Mouse (Mus musculus) R1 (cell line): ENCODE measurements around the gene Fam209.

ENCODE experiments used
- DNase-seq: peaks from one replicate; pipeline ENCODE4 v3.0.0-alpha.2; 2018; ENCODE audit warnings: low read depth, low spot score

The Fam209 gene

DNA sequence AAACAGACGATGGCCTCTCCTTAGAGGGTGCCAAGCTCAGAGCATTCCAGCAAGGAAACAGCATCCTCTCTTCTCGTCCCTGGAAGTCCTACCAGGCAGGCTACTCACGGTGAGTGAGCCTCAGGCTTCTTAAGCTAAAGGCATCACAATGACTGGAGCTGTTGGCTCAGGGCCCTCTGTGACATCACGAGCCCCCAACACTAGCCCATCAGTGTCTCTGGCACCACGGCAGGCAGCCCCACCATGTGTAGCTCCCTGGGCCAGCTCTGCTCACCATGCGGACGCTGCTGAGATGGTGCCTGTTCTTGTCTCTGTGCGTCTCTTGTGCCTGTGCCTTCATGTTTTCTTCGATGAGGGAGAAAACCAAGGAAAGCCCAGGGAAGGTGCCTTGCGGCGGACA lies at the start of gene Fam209:
Fam209 (plus strand) TSS at position 203 of the 400 bp plus-strand sequence.
- DNase-seq: no peak

DNA sequence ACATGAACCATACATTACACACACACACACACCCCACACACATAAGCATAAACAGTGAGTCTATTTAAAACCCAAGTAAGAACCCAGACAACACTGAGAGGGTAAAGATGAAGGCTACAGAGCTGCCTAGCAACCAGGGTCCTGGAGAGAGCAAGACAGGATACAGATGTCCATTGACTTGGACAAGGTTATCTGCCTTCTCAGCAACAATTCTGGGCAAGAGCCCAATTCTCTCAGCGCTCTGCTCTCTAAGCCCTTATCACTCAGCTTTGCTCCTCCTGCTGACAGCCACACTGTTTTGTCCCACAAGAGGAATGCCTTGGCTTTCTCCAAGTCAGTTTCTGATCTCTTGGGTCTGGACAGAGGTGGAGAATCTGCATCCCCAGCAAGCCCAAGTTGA lies 41.7 kb upstream of the Fam209 start:
- DNase-seq: no peak

DNA sequence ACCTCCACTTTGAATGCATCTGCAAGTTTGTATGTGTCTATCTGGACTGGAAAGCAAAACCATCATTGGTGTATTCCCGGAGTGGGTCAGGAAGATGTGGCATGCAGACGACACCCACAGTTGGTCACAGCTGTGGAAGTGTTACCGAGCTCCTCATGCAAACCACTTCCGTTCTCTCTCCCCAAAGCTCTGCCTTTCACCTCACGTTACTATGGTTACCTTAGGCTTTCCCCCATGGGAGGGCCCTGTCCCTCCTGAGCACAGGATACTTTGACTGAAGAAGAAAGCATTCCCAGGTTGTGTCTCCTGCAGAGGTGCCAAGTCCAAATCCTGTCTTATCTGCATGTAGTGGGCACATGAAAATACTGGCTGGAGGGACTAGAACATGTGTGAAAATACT lies 38.6 kb upstream of the Fam209 start:
- peak; percentile 38 for DNase-seq

DNA sequence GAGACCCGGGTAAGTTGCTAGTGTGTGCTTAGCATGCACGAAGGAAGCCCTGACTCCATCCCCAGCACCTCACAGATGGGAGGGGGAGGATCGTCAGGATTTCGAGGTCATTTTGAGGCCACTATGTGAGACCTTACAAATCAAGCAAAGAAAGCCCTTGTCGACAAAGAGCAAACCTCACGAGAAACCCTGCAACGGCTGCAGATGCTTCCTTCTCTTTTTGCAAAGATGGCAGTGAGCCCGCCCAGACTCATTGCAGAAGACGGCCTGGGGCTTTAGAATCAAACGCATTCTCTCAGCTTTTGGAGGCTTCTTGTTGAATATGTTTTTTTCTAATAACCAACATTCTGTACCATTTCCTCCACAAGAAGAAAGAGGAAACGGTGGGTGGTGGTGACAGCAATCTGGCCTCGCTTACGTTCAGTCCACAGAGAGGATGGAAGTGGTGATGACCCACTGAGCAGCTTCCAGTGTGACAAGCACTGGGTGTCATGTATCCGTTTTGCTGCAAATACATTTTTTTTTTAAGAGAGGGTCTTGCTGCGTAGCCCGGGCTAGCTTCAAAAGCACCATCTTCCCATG lies 34.9 kb upstream of the Fam209 start:
- no peak for DNase-seq

DNA sequence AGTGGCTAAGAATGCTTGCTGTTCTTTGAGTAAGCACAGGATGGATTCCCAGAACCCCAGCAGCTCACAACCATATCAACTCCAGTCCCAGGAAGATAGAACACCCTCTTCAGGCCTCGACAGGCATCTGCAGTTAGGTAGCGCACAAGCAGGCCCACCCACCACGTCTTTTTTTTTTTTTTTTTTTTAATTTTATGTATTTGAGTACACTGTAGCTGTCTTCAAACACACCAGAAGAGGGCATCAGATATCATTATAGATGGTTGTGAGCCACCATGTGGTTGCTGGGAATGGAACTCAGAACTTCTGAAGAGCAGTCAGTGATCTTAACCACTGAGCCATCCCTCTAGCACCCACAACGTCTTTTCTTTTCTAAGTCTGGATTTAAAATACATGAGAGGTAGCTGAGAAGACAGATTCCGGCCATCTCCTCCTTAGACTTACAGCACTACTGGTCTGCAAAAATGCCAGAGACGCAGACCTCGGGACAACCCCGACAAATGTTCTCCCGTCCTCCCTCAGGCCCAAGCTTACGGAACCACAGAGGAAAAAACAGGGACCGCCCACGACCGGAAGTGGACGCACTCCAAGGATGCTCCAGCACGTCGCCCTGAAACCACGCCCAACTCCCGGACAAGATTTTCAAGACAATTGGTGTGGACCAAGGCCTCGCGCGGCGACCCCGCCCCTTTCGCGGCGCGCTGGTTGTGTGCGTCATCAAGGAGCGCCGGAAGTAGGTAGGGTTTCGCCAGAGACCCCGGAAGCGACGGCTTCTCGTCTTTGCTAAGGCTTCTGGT lies 32.3 kb upstream of the Fam209 start, which contains the start of gene Rtf2:
Rtf2 (plus strand) TSS at position 714 of the 797 bp plus-strand sequence.
- DNase-seq: peak; percentile 99

DNA sequence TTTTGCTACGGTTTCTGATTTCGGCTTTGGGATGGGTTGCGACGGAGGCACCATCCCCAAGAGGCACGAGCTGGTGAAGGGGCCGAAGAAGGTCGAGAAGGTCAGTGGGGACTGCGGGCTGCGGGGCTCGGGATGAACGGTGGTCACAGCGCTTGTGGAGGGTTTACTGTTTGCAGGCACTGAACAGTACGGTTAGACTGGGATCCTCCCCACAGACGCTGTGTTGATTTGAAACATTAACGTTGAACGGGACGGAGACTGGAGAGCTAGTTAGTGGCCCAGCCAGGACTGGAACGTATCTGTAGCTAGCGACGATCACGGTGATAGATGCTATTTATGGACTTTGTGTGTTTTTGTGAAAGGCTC lies 31.7 kb upstream of the Fam209 start:
- no peak for DNase-seq

DNA sequence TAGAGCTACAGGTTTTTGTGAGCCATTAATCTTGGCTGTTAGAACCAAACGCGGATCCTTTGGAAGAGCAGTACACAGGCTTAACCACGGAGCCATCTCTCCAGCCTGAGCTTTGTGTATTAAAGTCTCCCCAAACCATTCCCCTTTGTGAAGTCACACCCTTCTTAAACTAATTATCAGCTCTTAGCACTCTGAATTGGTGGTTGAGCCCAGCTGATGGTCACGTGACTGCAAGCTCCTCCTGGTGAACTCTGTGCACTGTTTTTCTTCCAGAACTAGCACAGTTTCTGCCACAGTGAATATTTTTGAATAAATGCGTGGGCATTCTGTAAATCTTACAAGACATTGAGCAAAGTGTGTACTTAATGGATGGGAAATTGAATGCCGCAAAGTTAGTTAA lies 31.1 kb upstream of the Fam209 start:
- DNase-seq: peak; percentile 44

DNA sequence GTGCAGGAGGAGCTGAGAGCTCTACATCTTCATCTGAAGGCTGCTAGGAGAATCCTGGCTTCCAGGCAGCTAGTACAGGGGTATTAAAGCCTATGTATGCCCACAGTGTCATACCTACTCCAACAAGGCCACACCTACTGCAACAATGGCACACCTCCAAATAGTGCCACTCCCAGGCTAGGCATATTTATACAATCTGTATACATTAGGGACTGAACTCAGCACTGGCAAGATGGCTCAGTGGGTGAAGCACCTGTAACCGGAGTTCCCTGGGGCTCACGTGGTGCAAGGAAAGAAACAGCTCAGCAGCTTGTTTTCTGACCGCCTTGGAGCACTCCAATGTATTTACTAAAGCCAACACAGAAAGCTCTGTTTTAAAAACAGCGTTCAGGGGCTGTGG lies 26.7 kb upstream of the Fam209 start:
- DNase-seq: no peak

DNA sequence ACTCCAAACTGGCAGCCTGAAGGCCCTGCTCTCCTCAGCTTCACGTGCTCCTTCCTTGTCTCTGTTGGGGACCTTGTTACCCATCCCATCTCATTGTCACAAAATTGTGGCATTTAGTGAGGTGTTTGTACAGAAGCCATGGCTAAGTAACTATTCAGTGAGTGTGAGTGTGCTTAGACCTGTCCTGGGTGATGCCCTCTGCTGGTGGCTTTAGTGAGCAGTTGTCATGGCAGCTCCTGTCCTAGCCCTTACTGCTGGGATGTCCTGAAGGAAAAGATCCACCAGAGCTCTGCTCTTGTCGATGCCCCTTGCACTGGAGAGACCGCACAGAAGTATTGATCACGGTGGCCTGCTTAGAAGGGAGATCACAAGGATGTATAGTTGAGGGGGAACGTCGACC lies 25.0 kb upstream of the Fam209 start:
- DNase-seq: peak; percentile 50

DNA sequence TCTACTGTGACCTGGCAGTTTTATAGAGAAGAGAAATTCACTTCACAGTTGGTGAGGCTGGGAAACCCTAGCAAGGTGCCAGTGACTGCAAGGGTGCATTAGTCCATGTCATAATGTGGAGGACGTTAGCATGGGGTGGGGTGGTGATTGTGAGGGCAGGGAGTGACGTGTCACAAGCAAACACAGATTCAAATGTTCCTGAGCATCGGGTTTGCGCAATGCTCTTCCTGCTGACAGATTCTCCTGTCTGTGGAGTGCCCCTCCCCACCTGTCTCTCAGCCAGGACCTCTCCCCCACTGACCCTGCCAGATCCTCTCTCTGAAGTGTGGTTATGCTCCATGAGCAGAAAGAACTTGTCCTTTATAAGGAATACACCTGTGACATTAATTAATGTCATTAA lies 24.0 kb upstream of the Fam209 start:
- DNase-seq: no peak

DNA sequence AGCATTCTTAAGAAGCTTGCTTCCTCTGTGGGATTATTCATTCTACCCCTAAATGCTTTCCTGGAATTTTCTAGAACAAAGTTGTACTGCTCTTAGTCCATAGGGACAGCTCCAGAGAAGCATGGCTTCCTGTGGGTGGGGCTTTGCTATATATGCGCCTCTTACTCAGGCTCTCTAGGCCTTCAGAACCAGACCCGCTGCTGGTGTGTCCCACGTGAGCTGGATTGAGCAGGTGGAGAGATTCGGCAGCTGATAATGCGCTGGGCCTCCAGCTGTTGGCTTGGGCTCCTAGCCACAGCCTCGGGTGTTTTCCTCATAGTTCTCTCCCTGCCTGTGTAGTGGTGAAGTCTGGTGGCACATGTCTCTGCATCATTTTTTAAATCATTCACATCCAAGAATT lies 21.7 kb upstream of the Fam209 start:
- DNase-seq: peak; percentile 15

DNA sequence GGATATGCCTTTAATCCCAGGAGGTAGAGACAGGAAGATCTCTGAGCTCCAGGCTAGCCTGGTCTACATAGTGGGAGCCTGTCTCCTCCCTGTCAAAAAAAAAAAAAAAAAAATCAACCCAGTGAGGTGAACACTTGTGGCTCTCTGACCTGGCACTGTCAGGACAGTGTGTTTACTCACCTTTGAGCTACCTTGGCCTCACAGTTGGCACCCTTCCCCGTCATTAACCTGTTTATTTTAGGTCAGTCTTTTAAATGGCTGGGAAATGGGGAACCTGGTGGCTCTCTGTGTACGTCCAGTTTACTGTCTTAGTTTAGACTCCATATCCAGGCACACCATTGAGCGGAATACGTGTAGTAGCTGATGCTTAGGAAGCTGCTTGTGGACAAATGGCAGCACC lies 20.3 kb upstream of the Fam209 start:
- DNase-seq: no peak

DNA sequence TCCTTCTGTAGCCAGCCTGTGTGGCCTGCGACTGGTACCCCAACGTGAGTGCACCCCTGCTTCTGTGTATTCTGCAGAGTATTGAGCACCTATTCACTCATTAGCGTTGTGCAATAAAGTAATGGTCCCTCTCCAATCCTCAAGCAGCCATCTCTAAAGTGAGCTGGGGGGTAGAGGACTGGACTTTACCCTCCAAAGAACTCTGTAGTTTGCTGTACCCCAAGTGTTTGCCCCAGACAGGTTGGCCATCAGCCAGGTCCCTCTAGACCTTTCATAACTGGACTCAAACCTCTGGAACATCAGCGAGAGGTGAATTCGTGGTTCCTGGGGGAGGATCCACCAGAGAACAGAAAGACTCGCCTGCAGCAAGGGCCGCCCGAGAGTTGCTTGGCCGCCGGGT lies 19.9 kb upstream of the Fam209 start:
- DNase-seq: no peak

DNA sequence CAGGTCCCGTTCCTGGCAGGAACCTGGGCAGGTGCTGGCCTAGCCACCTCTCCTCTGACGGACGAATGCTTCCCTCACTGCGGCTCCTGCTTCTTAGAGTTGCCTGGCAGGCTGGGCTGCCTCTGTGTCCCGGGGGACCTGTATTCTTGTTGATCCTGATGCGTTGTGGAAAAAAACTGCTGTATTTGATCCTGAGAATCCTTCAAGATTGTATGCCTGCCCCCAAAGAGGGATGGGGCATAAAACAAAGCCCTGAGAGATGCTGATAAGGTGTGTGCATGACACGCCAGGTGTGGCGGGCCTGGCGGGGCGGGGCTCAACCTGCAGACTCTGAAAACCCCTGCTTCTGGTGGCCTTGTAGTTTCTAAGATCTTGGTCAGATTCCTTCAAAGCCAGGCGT lies 13.8 kb upstream of the Fam209 start, which contains the start of gene Gcnt7:
Gcnt7 (minus strand) TSS at position 101 of the 400 bp plus-strand sequence.
- no peak for DNase-seq

DNA sequence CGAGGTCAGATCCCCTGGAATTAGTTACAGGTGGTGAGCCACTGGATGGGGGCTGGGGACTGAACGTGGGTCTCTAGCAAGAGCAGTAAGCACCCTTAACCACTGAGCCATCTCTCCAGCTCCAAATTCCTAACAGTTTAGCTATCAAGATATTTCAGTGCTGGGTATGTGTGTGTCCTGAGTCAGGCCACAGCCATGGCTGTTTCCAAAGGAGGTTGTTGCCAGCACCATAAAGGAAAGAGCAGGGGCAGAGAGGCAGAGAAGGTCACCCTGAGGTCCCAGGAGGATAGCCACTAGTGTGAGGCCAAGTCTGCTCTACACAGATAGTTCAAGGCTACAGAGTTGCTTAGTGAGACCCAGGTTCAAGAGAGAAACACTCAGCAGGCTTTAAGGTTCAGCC lies 11.7 kb upstream of the Fam209 start:
- DNase-seq: no peak

DNA sequence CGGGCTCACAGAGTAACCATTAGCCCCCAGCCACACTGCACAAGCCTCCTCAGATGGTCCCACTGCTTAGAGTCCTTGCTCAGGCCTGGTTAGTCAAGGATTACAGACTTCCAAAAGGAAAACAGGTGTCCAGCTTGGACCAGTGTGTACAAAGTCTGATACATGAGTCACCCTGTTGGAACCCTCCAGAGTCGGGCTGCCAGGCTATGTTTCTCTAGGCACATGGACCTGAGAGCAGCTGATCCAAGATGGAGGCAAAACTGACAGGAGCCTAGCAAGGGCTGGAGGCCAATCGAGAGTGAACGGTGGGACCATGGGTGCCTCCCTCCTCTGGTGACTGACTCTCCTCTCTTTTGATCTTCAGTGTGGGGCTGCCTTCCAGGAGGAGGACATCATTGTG lies 9.5 kb upstream of the Fam209 start:
- no peak for DNase-seq

DNA sequence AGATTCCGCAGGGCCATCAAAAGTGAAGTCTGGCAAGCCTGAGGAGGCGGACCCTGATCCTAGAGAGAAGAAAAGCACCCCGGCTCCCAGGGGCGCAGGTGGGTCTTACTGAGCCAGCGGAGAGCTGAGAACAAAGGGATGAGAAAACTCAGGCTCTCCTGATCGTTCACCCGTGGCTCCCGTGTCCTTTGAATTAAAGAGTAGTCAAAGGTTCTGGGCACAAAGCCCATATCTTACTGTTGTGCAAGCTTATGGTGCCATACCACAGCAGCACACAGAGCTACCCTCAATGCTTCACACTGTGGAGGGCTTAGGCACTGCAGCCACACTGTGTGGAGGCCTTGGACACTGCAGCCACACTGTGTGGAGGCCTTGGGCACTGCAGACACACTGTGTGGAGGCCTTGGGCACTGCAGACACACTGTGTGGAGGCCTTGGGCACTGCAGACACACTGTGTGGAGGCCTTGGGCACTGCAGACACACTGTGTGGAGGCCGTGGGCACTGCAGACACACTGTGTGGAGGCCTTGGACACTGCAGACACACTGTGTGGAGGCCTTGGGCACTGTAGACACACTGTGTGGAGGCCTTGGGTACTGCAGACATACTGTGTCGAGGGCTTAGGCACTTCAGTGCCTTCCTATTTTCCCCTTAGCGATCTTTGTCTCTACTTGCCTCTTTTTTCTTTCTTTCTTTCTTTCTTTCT lies 5.7 kb upstream of the Fam209 start:
- DNase-seq: no peak

DNA sequence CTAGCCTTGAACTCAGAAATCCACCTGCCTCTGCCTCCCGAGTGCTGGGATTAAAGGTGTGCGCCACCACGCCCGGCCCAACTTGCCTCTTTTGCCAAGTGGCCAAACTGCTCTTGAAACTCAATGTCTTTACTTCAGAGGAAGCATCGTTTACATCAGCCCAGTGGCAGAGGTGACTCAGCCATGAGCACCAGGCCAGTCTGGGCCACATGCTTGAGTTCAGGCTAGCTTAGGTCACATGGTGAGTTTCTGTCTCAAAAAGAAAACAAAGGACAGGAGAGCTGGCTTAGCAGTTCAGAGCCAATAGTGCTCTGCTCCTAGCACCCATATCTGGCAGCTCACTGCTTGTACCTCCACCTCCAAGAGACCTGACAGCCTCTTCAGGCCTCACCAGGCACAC lies 5.1 kb upstream of the Fam209 start:
- DNase-seq: no peak

DNA sequence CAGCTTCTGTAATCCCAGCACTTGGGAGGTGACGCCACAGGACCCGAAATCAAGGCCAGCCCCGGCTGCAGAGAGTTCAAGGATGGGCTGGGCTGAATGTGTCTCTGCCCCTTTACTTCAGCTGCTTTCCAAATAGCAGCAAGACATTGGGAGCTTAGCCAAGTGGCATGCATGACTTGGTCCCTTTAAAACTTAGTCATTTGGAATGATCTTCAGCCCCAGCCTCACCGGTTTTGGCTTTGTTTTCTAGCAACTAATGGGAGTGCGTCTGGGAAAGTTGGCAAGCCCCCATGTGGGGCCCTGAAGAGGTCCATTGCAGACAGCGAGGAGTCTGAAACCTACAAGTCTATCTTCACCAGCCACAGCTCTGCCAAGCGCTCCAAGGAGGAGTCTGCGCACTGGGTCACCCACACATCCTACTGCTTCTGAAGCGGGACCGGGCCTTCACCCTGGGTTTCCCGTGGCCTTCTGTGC lies 3.9 kb upstream of the Fam209 start:
- no peak for DNase-seq

DNA sequence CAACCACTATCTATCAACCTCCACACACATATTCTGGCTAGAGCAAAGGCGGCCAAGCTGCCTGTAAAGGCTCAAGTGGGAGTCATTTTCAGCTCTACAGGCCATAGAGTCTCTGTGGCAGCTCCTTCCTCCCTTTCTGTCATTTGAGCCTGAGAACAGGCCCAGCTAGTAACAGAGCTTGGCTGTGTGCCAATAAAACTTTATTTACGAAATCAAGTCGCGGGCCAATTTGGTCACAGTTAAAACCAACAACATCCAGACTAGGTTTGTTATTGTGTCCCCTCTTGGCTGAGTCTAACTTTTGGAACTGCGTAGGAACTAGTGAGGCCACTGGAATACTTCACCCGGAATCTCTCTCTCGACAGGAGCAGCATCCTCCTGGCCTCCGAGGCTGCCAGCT lies 1.3 kb downstream of the Fam209 start:
- DNase-seq: no peak

DNA sequence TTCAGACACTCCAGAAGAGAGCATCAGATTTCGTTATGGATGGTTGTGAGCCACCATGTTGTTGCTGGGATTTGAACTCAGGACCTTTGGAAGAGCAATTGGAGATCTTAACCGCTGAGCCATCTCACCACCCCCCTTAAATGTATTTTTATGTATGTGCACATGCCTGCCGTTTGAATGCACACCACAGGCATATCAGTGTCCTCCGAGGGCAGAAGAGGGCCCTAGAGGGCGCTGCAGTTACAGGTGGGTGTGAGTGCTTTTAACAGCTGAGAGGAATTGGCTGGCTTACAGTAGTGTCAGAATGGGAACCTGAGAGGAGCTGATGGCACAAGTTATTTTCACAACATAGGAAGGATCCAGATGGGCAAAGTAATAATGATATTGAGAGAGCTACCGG lies 2.6 kb downstream of the Fam209 start:
- peak; percentile 65 for DNase-seq

DNA sequence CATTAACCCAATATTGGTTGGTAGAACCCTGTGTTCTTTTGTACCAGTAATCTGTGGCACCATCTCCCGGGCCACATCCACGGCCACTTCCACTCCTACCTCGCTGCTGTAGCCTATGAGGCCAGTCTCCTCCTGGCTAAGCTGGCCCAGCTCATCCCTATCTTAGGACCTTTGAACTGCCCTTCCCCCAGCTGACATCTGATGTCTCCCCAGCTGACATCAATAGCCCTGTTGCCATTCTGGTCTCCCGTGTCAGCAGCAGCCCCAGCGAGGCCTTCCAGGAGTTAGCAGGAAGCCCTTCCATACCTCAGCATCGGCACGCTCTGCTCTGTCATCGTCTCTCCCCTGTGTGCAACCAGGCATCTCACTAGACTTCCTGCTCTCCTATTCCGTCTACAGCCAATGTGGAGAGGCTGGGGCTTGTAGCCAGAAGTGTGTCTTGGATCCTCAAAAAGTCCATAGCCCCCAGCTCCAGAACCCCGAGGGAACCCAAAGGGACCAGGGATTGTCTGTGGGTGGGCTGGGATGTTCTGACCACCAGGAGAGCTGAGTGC lies 4.5 kb downstream of the Fam209 start:
- DNase-seq: no peak
